Mouse (Mus musculus) urinary bladder, postnatal 0 days (tissue): Measurements from ENCODE around the gene Duxbl3. TPM values are rescaled to one million over a fixed set of nuclear protein-coding genes. Genes with fewer than 3 reads are reported as not detected.

ENCODE experiments used
- polyA plus RNA-seq: library from polyadenylated mRNA; unstranded; fragments of >200 nt; fragmentation: Nextera tagmentation; extraction: Ambion mirVana; gene quantifications from 2 replicates; pipeline ENCODE4 v1.2.1, GENCODE M21; 2015

Gene Duxbl3
- polyA plus RNA-seq, result 0.44 and 0.53 TPM in 2 replicates

GRCm38 (mm10) chr14:26257756-26258617 is at the start of gene Duxbl3:
TSS of gene Duxbl3 (plus strand) at chr14:26257962.

Other genes with a start within 250 kb of the Duxbl3 start
- 146 and 171 TPM in 2 replicates for gene Gm9780, start 215.3 kb upstream of the Duxbl3 start, polyA plus RNA-seq
- 55.7 and 56.5 TPM in 2 replicates for gene Tmem254c, start 190.6 kb upstream of the Duxbl3 start, polyA plus RNA-seq
- not detected in 2 replicates for gene Cphx2, start 176.4 kb upstream of the Duxbl3 start, polyA plus RNA-seq
- gene Cphx3, start 175.7 kb upstream of the Duxbl3 start, polyA plus RNA-seq, result not detected in 2 replicates
- 1.4 TPM in 2 replicates for gene Duxbl2, start 139.6 kb upstream of the Duxbl3 start, polyA plus RNA-seq
- gene Plac9b, start 75.5 kb upstream of the Duxbl3 start, polyA plus RNA-seq, result 135 and 174 TPM in 2 replicates
- gene Tmem254b, start 50.9 kb upstream of the Duxbl3 start, polyA plus RNA-seq, result 30.4 and 35.8 TPM in 2 replicates